ENCODE assay signal across 8 mouse cellular contexts in genomic region chr17:56117251-56117710, GRCm38 (mm10). TPM values are rescaled to one million over a fixed set of nuclear protein-coding genes. Genes with fewer than 3 reads are reported as not detected.
A peak's percentile ranks its signal among the peaks of the same experiment; 100 is the strongest.
DNase-seq lines count a peak whose midpoint lies in the region; ATAC-seq lines count a peak whose summit lies in the region.

Gene Plin5, minus strand, starts transcription at chr17:56117596.

- peak; percentile 74 for DNase-seq in Muller cell, postnatal 12 days (ENCODE audit: inconsistent ontology term)
- DNase-seq in adrenal gland, postnatal 14 days, result peak; percentile 95
- DNase-seq in forebrain, embryonic 14.5 days (ENCODE audit: low spot score), result peak; percentile 34
- DNase-seq in heart, postnatal 10 days, result peak; percentile 87 to 90
- peak; percentile 82 for DNase-seq in kidney, postnatal 10 days
- peak; percentile 52 for DNase-seq in lung, postnatal 25 days (ENCODE audit: low spot score)

- WGBS in forebrain, embryonic 14.5 days, result 2% methylated on average over 27 of the region's 27 CpGs
- 1% methylated on average over 24 of the region's 27 CpGs for WGBS in stomach, embryonic 14.5 days

- H3K27ac ChIP-seq in forebrain, embryonic 14.5 days (ENCODE audit: low read depth, low read length), result no peak within 1 kb of the TSS
- no peak within 1 kb of the TSS for H3K27ac ChIP-seq in stomach, embryonic 14.5 days (ENCODE audit: low read length)

- peaks cover 48% of the 10 kb centered on the region for H3K27me3 ChIP-seq in forebrain, embryonic 14.5 days (replicated peaks; ENCODE audit: control insufficient read depth, insufficient read depth, low read length)
- H3K27me3 ChIP-seq in stomach, embryonic 14.5 days (ENCODE audit: control insufficient read depth, insufficient read depth, low read length), result peaks cover 23% of the 10 kb centered on the region

- no peaks in the 10 kb centered on the region for H3K36me3 ChIP-seq in forebrain, embryonic 14.5 days (ENCODE audit: control insufficient read depth, insufficient read depth, low read length)
- no peaks in the 10 kb centered on the region for H3K36me3 ChIP-seq in stomach, embryonic 14.5 days (ENCODE audit: control insufficient read depth, insufficient read depth, low read length)

- peak within 1 kb of the TSS; percentile 10; the same call in 1 of the 2 replicates for H3K4me3 ChIP-seq in forebrain, embryonic 14.5 days (ENCODE audit: low read depth, low read length)
- H3K4me3 ChIP-seq in stomach, embryonic 14.5 days (ENCODE audit: low read depth, low read length), result peak within 1 kb of the TSS; percentile 19

- peak within 1 kb of the TSS; percentile 14; the same call in 1 of the 2 replicates for H3K9ac ChIP-seq in forebrain, embryonic 14.5 days (ENCODE audit: low read length)
- no peak within 1 kb of the TSS; the same call in 1 of the 2 replicates for H3K9ac ChIP-seq in stomach, embryonic 14.5 days (replicated peaks; ENCODE audit: low read depth, low read length)

- H3K4me1 ChIP-seq in forebrain, embryonic 14.5 days (ENCODE audit: control insufficient read depth, insufficient read depth, low read length), result 0 out of 2 replicates have a peak, but pooled peaks cover 4% of the 10 kb centered on the region
- H3K4me1 ChIP-seq in stomach, embryonic 14.5 days (ENCODE audit: control insufficient read depth, insufficient read depth, low read length), result peaks cover 3% of the 10 kb centered on the region; the same call in 1 of the 2 replicates

- ATAC-seq in forebrain, embryonic 14.5 days, result peak; percentile 44; the same call in 1 of the 2 replicates
- ATAC-seq in stomach, embryonic 14.5 days (ENCODE audit: insufficient number of reproducible peaks, insufficient read depth, low FRiP score, low read depth), result peak; percentile 67
- no peak for ATAC-seq in CD4-positive, CD25-positive, alpha-beta regulatory T cell, adult 4 months

- peaks cover 4% of the 10 kb centered on the region; the same call in 1 of the 2 replicates for H3K9me3 ChIP-seq in forebrain, embryonic 14.5 days (replicated peaks; ENCODE audit: control insufficient read depth, low read length)
- H3K9me3 ChIP-seq in stomach, embryonic 14.5 days (ENCODE audit: control insufficient read depth, low read depth, low read length), result peaks cover 2% of the 10 kb centered on the region

- peak within 1 kb of the TSS; percentile 46 for H3K4me2 ChIP-seq in forebrain, embryonic 14.5 days (ENCODE audit: low read length)
- H3K4me2 ChIP-seq in stomach, embryonic 14.5 days (replicated peaks; ENCODE audit: low read depth, low read length), result peak within 1 kb of the TSS; percentile 42

- intact Hi-C loops in heart, postnatal 10 days (cut with DNase I), result no loop called here

RNA-seq across cellular contexts. Expression of gene Plin5, which starts in this region (rescaled TPM):
- total RNA-seq in adrenal gland, postnatal 14 days (2021), result 91.4 and 109 TPM in 2 replicates
- polyA plus RNA-seq in forebrain, embryonic 14.5 days (2014; fragmentation: Nextera tagmentation; extraction: Ambion mirVana), result 0.42 and 0.67 TPM in 2 replicates
- total RNA-seq in heart, postnatal 10 days (2021), result 100 to 1,000 TPM; 126 to 166 TPM
- 0.53 and 0.64 TPM in 2 replicates for polyA plus RNA-seq in stomach, embryonic 14.5 days (2014; fragmentation: Nextera tagmentation; extraction: Ambion mirVana)
- not detected for polyA plus RNA-seq in CD4-positive, CD25-positive, alpha-beta regulatory T cell, adult 4 months (2017; shearing (Covaris generic))

Comparison
In these comparisons a context has a peak if more than half of its experiments do, and no peak if none do; other contexts are left out.
1. Peak in DNase-seq, ATAC-seq, H3K4me3 ChIP-seq, H3K9ac ChIP-seq and H3K4me2 ChIP-seq in forebrain, embryonic 14.5 days; RNA of the gene not detected or under 1 TPM.
2. Peak in ATAC-seq, H3K4me3 ChIP-seq and H3K4me2 ChIP-seq in stomach, embryonic 14.5 days; RNA of the gene not detected or under 1 TPM.
3. DNase-seq: peak in every context shown above with its lines; median percentile 95 in adrenal gland, postnatal 14 days; 88 in heart, postnatal 10 days; 82 in kidney, postnatal 10 days; 74 in Muller cell, postnatal 12 days; 52 in lung, postnatal 25 days; 34 in forebrain, embryonic 14.5 days.